8 mouse cellular contexts compared by ENCODE assay signal in genomic region chr7:44375207-44375606, GRCm38 (mm10). TPM values are rescaled to one million over a fixed set of nuclear protein-coding genes. Genes with fewer than 3 reads are reported as not detected.
A peak's percentile ranks its signal among the peaks of the same experiment; 100 is the strongest.
DNase-seq lines count a peak whose midpoint lies in the region; ATAC-seq and TF ChIP-seq lines count a peak whose summit lies in the region.

No protein-coding gene starts in this region.

- no peak for TF ChIP-seq POLR2A in kidney, adult 2 months (IDR thresholded peaks at IDR 0.05; ENCODE audit: low read depth, low read length)
- TF ChIP-seq POLR2A in thymus, adult 2 months (IDR thresholded peaks at IDR 0.05; ENCODE audit: control insufficient read depth, extremely low read depth, insufficient read depth, low read length, poor library complexity), result no peak

- no peak overlapping the region for H3K27ac ChIP-seq in kidney, postnatal 0 days
- no peak overlapping the region for H3K27ac ChIP-seq in kidney, adult 2 months (ENCODE audit: insufficient read depth, low read depth, low read length)
- H3K27ac ChIP-seq in embryonic facial prominence, embryonic 10.5 days (replicated peaks), result peak overlapping the region; percentile 89
- H3K27ac ChIP-seq in intestine, embryonic 15.5 days, result no peak overlapping the region
- H3K27ac ChIP-seq in neural tube, embryonic 13.5 days (replicated peaks), result peak overlapping the region; percentile 84
- H3K27ac ChIP-seq in thymus, adult 2 months (ENCODE audit: control insufficient read depth, insufficient read depth, low read length), result no peak overlapping the region

- no peak for DNase-seq in kidney, postnatal 0 days (ENCODE audit: low spot score)
- DNase-seq in kidney, adult 2 months, result no peak
- no peak for DNase-seq in embryonic facial prominence, embryonic 10.5 days (ENCODE audit: low spot score)
- no peak for DNase-seq in left cerebral cortex, postnatal 10 days (ENCODE audit: extremely low spot score in 1 of 2, low spot score in 2 of 2)
- DNase-seq in thymus, adult 2 months, result no peak
- no peak for DNase-seq in MN1 (ENCODE audit: low spot score)

- H3K4me2 ChIP-seq in kidney, postnatal 0 days (ENCODE audit: low read length), result peak overlapping the region; percentile 92
- peak overlapping the region; percentile 80 for H3K4me2 ChIP-seq in intestine, embryonic 15.5 days (replicated peaks)
- peak overlapping the region; percentile 82 for H3K4me2 ChIP-seq in neural tube, embryonic 13.5 days

- H3K36me3 ChIP-seq in kidney, postnatal 0 days (ENCODE audit: insufficient read depth, low read length), result no peaks in the 10 kb centered on the region
- no peaks in the 10 kb centered on the region for H3K36me3 ChIP-seq in kidney, adult 2 months (ENCODE audit: control insufficient read depth, insufficient read depth, low read length)
- no peaks in the 10 kb centered on the region for H3K36me3 ChIP-seq in embryonic facial prominence, embryonic 10.5 days (replicated peaks)
- H3K36me3 ChIP-seq in intestine, embryonic 15.5 days, result no peaks in the 10 kb centered on the region
- no peaks in the 10 kb centered on the region for H3K36me3 ChIP-seq in neural tube, embryonic 13.5 days
- H3K36me3 ChIP-seq in thymus, adult 2 months (ENCODE audit: control insufficient read depth, insufficient read depth, low read length), result no peaks in the 10 kb centered on the region

- H3K4me1 ChIP-seq in kidney, postnatal 0 days (replicated peaks; ENCODE audit: insufficient read depth, low read length), result 0 out of 2 replicates have a peak, but pooled peaks cover 9% of the 10 kb centered on the region
- H3K4me1 ChIP-seq in kidney, adult 2 months (ENCODE audit: control insufficient read depth, insufficient read depth, low read length), result no peaks in the 10 kb centered on the region
- H3K4me1 ChIP-seq in embryonic facial prominence, embryonic 10.5 days, result peaks cover 20% of the 10 kb centered on the region
- peaks cover 9% of the 10 kb centered on the region for H3K4me1 ChIP-seq in intestine, embryonic 15.5 days (replicated peaks)
- H3K4me1 ChIP-seq in neural tube, embryonic 13.5 days (replicated peaks), result peaks cover 15% of the 10 kb centered on the region
- H3K4me1 ChIP-seq in thymus, adult 2 months (replicated peaks; ENCODE audit: control insufficient read depth, insufficient read depth, low read length), result peaks cover 13% of the 10 kb centered on the region

- intact Hi-C loops in left cerebral cortex, postnatal 10 days (cut with DNase I), result loop anchor here (5.0 to 10.0 kb wide), 2 partner anchors 102 to 180 kb away; partner anchors contain the start of gene Nr1h2

- TF ChIP-seq CTCF in kidney, postnatal 0 days (IDR thresholded peaks at IDR 0.05; ENCODE audit: low read depth), result no peak
- no peak for TF ChIP-seq CTCF in kidney, adult 2 months (conservative IDR thresholded peaks at IDR 0.05; ENCODE audit: insufficient read depth, insufficient read length, low read depth, low read length)
- no peak for TF ChIP-seq CTCF in thymus, adult 2 months (IDR thresholded peaks at IDR 0.05; ENCODE audit: borderline replicate concordance, control insufficient read depth, extremely low read depth, insufficient read depth, low read length, poor library complexity)

- H3K4me3 ChIP-seq in kidney, postnatal 0 days (replicated peaks; ENCODE audit: low read depth, low read length), result peak overlapping the region; percentile 57
- H3K4me3 ChIP-seq in kidney, adult 2 months (ENCODE audit: insufficient read depth, low read depth, low read length), result no peak overlapping the region
- H3K4me3 ChIP-seq in embryonic facial prominence, embryonic 10.5 days, result peak overlapping the region; percentile 73
- peak overlapping the region; percentile 56 for H3K4me3 ChIP-seq in intestine, embryonic 15.5 days (replicated peaks)
- H3K4me3 ChIP-seq in neural tube, embryonic 13.5 days, result peak overlapping the region; percentile 61
- no peak overlapping the region for H3K4me3 ChIP-seq in thymus, adult 2 months (ENCODE audit: control insufficient read depth, insufficient read depth, low read length)

- H3K9ac ChIP-seq in kidney, postnatal 0 days (ENCODE audit: low read depth, low read length), result peak overlapping the region; percentile 54; the same call in 1 of the 2 replicates
- H3K9ac ChIP-seq in intestine, embryonic 15.5 days, result 0 out of 2 replicates have a peak overlapping the region, but pooled peaks have one; percentile 63
- H3K9ac ChIP-seq in neural tube, embryonic 13.5 days, result peak overlapping the region; percentile 81

- 10% methylated on average over 10 of the region's 10 CpGs for WGBS in kidney, postnatal 0 days
- 22% methylated on average over 10 of the region's 10 CpGs for WGBS in kidney, adult 2 months
- 4% methylated on average over 10 of the region's 10 CpGs for WGBS in embryonic facial prominence, embryonic 10.5 days
- 10% methylated on average over 10 of the region's 10 CpGs for WGBS in intestine, embryonic 15.5 days
- 3% methylated on average over 10 of the region's 10 CpGs for WGBS in neural tube, embryonic 13.5 days
- 67% methylated on average over 10 of the region's 10 CpGs for WGBS in thymus, adult 2 months

- no peak for ATAC-seq in kidney, postnatal 0 days (replicated peaks; ENCODE audit: low FRiP score, low read depth)
- no peak for ATAC-seq in intestine, embryonic 15.5 days
- ATAC-seq in neural tube, embryonic 13.5 days (ENCODE audit: low read depth), result no peak

- no peaks in the 10 kb centered on the region for H3K27me3 ChIP-seq in kidney, postnatal 0 days (ENCODE audit: insufficient read depth, low read length)
- no peaks in the 10 kb centered on the region for H3K27me3 ChIP-seq in kidney, adult 2 months (replicated peaks; ENCODE audit: control insufficient read depth, insufficient read depth, low read length)
- no peaks in the 10 kb centered on the region for H3K27me3 ChIP-seq in embryonic facial prominence, embryonic 10.5 days (replicated peaks; ENCODE audit: low read depth, poor library complexity, severe bottlenecking)
- no peaks in the 10 kb centered on the region for H3K27me3 ChIP-seq in intestine, embryonic 15.5 days (replicated peaks)
- H3K27me3 ChIP-seq in neural tube, embryonic 13.5 days, result no peaks in the 10 kb centered on the region
- no peaks in the 10 kb centered on the region for H3K27me3 ChIP-seq in thymus, adult 2 months (ENCODE audit: control insufficient read depth, insufficient read depth, low read length)

- H3K9me3 ChIP-seq in kidney, postnatal 0 days (replicated peaks; ENCODE audit: low read length), result no peaks in the 10 kb centered on the region
- H3K9me3 ChIP-seq in embryonic facial prominence, embryonic 10.5 days, result no peaks in the 10 kb centered on the region
- H3K9me3 ChIP-seq in intestine, embryonic 15.5 days, result no peaks in the 10 kb centered on the region
- H3K9me3 ChIP-seq in neural tube, embryonic 13.5 days, result no peaks in the 10 kb centered on the region

RNA-seq across cellular contexts. Expression of gene Syt3, which starts 8.7 kb away (rescaled TPM):
- 3.3 and 3.5 TPM in 2 replicates for polyA plus RNA-seq in kidney, postnatal 0 days (2015; fragmentation: Nextera tagmentation; extraction: Ambion mirVana)
- 12.0 and 12.9 TPM in 2 replicates for polyA plus RNA-seq in kidney, adult 2 months (2012; rRNA removed)
- polyA plus RNA-seq in embryonic facial prominence, embryonic 10.5 days (2016; fragmentation: Nextera tagmentation; extraction: Ambion mirVana), result 1.8 and 2.4 TPM in 2 replicates
- polyA plus RNA-seq in intestine, embryonic 15.5 days (2015; fragmentation: Nextera tagmentation; extraction: Ambion mirVana), result 0.90 and 1.9 TPM in 2 replicates
- 24.9 and 28.4 TPM in 2 replicates for polyA plus RNA-seq in neural tube, embryonic 13.5 days (2015; fragmentation: Nextera tagmentation; extraction: Ambion mirVana)
- total RNA-seq in left cerebral cortex, postnatal 10 days (2021), result 10 to 100 TPM; 77.1 to 78.3 TPM
- 2.5 and 2.7 TPM in 2 replicates for polyA plus RNA-seq in thymus, adult 2 months (2012; rRNA removed)

RNA-seq across cellular contexts. Expression of gene 1700008O03Rik, which starts 10.4 kb away (rescaled TPM):
- polyA plus RNA-seq in kidney, postnatal 0 days (2015; fragmentation: Nextera tagmentation; extraction: Ambion mirVana), result 1.3 and 1.4 TPM in 2 replicates
- polyA plus RNA-seq in kidney, adult 2 months (2012; rRNA removed), result 0.69 and 0.75 TPM in 2 replicates
- polyA plus RNA-seq in embryonic facial prominence, embryonic 10.5 days (2016; fragmentation: Nextera tagmentation; extraction: Ambion mirVana), result 1.1 and 1.9 TPM in 2 replicates
- polyA plus RNA-seq in intestine, embryonic 15.5 days (2015; fragmentation: Nextera tagmentation; extraction: Ambion mirVana), result 0.48 and 0.99 TPM in 2 replicates
- polyA plus RNA-seq in neural tube, embryonic 13.5 days (2015; fragmentation: Nextera tagmentation; extraction: Ambion mirVana), result 1.0 and 1.5 TPM in 2 replicates
- total RNA-seq in left cerebral cortex, postnatal 10 days (2021), result 1 to 10 TPM; 2.1 to 2.9 TPM
- 1.8 and 2.1 TPM in 2 replicates for polyA plus RNA-seq in thymus, adult 2 months (2012; rRNA removed)

RNA-seq across cellular contexts. Expression of gene Lrrc4b, which starts 53.6 kb away (rescaled TPM):
- 0.26 and 0.42 TPM in 2 replicates for polyA plus RNA-seq in kidney, postnatal 0 days (2015; fragmentation: Nextera tagmentation; extraction: Ambion mirVana)
- 0.30 and 0.52 TPM in 2 replicates for polyA plus RNA-seq in kidney, adult 2 months (2012; rRNA removed)
- polyA plus RNA-seq in embryonic facial prominence, embryonic 10.5 days (2016; fragmentation: Nextera tagmentation; extraction: Ambion mirVana), result 0.68 and 1.1 TPM in 2 replicates
- 0.82 and 0.86 TPM in 2 replicates for polyA plus RNA-seq in intestine, embryonic 15.5 days (2015; fragmentation: Nextera tagmentation; extraction: Ambion mirVana)
- 11.3 and 13.3 TPM in 2 replicates for polyA plus RNA-seq in neural tube, embryonic 13.5 days (2015; fragmentation: Nextera tagmentation; extraction: Ambion mirVana)
- total RNA-seq in left cerebral cortex, postnatal 10 days (2021), result 100 to 1,000 TPM; 311 to 323 TPM
- polyA plus RNA-seq in thymus, adult 2 months (2012; rRNA removed), result 0.84 and 1.4 TPM in 2 replicates

Comparison
In these comparisons a context has a peak if more than half of its experiments do, and no peak if none do; other contexts are left out.
1. H3K4me3 ChIP-seq: peak in kidney, postnatal 0 days (single experiment), embryonic facial prominence, embryonic 10.5 days (single experiment), intestine, embryonic 15.5 days (single experiment) and neural tube, embryonic 13.5 days (single experiment); none in kidney, adult 2 months (single experiment) and thymus, adult 2 months (single experiment).
2. H3K27ac ChIP-seq: peak in embryonic facial prominence, embryonic 10.5 days (single experiment) and neural tube, embryonic 13.5 days (single experiment); none in kidney, postnatal 0 days (single experiment), kidney, adult 2 months (single experiment), intestine, embryonic 15.5 days (single experiment) and thymus, adult 2 months (single experiment).
3. Peak in every context shown above with its lines, with median percentiles within 50 percentile points of each other: H3K4me2 ChIP-seq and H3K9ac ChIP-seq.